Comparison of ENCODE assay signal across 14 mouse cellular contexts in genomic region chrX:143722250-143722649, GRCm38 (mm10).
"Had no signal": no experiment of that assay in that cellular context is flagged by ENCODE, and none has a peak within 500 bp of the region (broad histone marks: within the 10 kb centered on the region; RNA-seq: fewer than 3 reads in every experiment).

No protein-coding gene starts in this region.

- DNase-seq: lung, adult 18-20 months; lung, embryonic 14.5 days; lung, postnatal 10 days; lung, postnatal 4 days; right cerebral cortex, postnatal 14 days; spleen, adult 18-20 months; thymus, adult 18-20 months; thymus, postnatal 14 days; thymus, postnatal 36 days had no signal

- H3K4me2 ChIP-seq: lung, embryonic 14.5 days; midbrain, embryonic 11.5 days; midbrain, embryonic 13.5 days; neural tube, embryonic 12.5 days had no signal

- H3K4me3 ChIP-seq: megakaryocyte, embryonic 14.5 days; midbrain, embryonic 13.5 days; neural tube, embryonic 12.5 days had no signal

- H3K36me3 ChIP-seq: midbrain, embryonic 13.5 days; neural tube, embryonic 12.5 days had no signal

- H3K27me3 ChIP-seq: midbrain, embryonic 13.5 days; neural tube, embryonic 12.5 days had no signal

- ATAC-seq: midbrain, embryonic 13.5 days; midbrain, embryonic 16.5 days had no signal
